Mouse (Mus musculus): ENCODE measurements around the gene Ube2g2. TPM values are rescaled to one million over a fixed set of nuclear protein-coding genes. Genes with fewer than 3 reads are reported as not detected.

Ube2g2 gene
- polyA plus RNA-seq, 1 experiment from 2014 or later, result 51.4 TPM

GRCm38 (mm10) chr10:77663949-77664665, 42.0 kb downstream of the Ube2g2 start:
- DNase-seq (ENCODE audit: low spot score) (no peak), ATAC-seq (replicated peaks; ENCODE audit: low FRiP score, low read depth) (0 out of 2 replicates have a peak, but pooled peaks have one; percentile 35)
- H3K27ac ChIP-seq, result no peak overlapping the region
- no peak for TF ChIP-seq CTCF (IDR thresholded peaks at IDR 0.05; ENCODE audit: low read depth)
- H3K9ac ChIP-seq (ENCODE audit: low read depth, low read length), result no peak overlapping the region; the same call in 1 of the 2 replicates
- no peaks in the 10 kb centered on the region for H3K4me1 ChIP-seq (replicated peaks; ENCODE audit: insufficient read depth, low read length)
- H3K9me3 ChIP-seq (replicated peaks; ENCODE audit: low read length), result no peaks in the 10 kb centered on the region
- no peak overlapping the region for H3K4me3 ChIP-seq (replicated peaks; ENCODE audit: low read depth, low read length)
- WGBS, result 24% methylated on average over 43 of the region's 43 CpGs
- H3K4me2 ChIP-seq (ENCODE audit: low read length), result peak overlapping the region; percentile 45
- H3K27me3 ChIP-seq (ENCODE audit: insufficient read depth, low read length), result no peaks in the 10 kb centered on the region
- no peaks in the 10 kb centered on the region for H3K36me3 ChIP-seq (ENCODE audit: insufficient read depth, low read length)

- no peak for TF ChIP-seq CTCF (IDR thresholded peaks at IDR 0.05; ENCODE audit: low read depth)
Observed at GRCm38 (mm10) chr10:77666342-77666741, 44.3 kb downstream of the Ube2g2 start.

GRCm38 (mm10) chr10:77667402-77667801, 45.3 kb downstream of the Ube2g2 start:
- Histone ChIP-seq H3K9me3 (replicated peaks; ENCODE audit: low read length) (no peaks in the 10 kb centered on the region), H3K9ac (ENCODE audit: low read depth, low read length) (no peak overlapping the region), H3K4me3 (replicated peaks; ENCODE audit: low read depth, low read length) (no peak overlapping the region), H3K27ac (no peak overlapping the region), H3K36me3 (ENCODE audit: insufficient read depth, low read length) (no peaks in the 10 kb centered on the region), H3K4me1 (replicated peaks; ENCODE audit: insufficient read depth, low read length) (no peaks in the 10 kb centered on the region), H3K4me2 (ENCODE audit: low read length) (no peak overlapping the region), H3K27me3 (ENCODE audit: insufficient read depth, low read length) (no peaks in the 10 kb centered on the region)
- DNase-seq (ENCODE audit: low spot score) (no peak), ATAC-seq (replicated peaks; ENCODE audit: low FRiP score, low read depth) (no peak)
- TF ChIP-seq CTCF (IDR thresholded peaks at IDR 0.05; ENCODE audit: low read depth), result no peak
- 68% methylated on average over 4 of the region's 4 CpGs for WGBS

More at GRCm38 (mm10) chr10:77666342-77666741, 44.3 kb downstream of the Ube2g2 start:
- no peak overlapping the region for H3K4me2 ChIP-seq (ENCODE audit: low read length)
- no peaks in the 10 kb centered on the region for H3K27me3 ChIP-seq (ENCODE audit: insufficient read depth, low read length)
- H3K4me3 ChIP-seq (replicated peaks; ENCODE audit: low read depth, low read length), result no peak overlapping the region
- no peak for ATAC-seq (replicated peaks; ENCODE audit: low FRiP score, low read depth)
- no peaks in the 10 kb centered on the region for H3K9me3 ChIP-seq (replicated peaks; ENCODE audit: low read length)
- DNase-seq (ENCODE audit: low spot score), result no peak
- H3K4me1 ChIP-seq (replicated peaks; ENCODE audit: insufficient read depth, low read length), result no peaks in the 10 kb centered on the region
- no peak overlapping the region for H3K27ac ChIP-seq
- H3K36me3 ChIP-seq (ENCODE audit: insufficient read depth, low read length), result no peaks in the 10 kb centered on the region
- H3K9ac ChIP-seq (ENCODE audit: low read depth, low read length), result no peak overlapping the region
- 69% methylated on average over 8 of the region's 8 CpGs for WGBS

- no peak overlapping the region for H3K4me3 ChIP-seq (replicated peaks; ENCODE audit: low read depth, low read length)
- H3K27me3 ChIP-seq (ENCODE audit: insufficient read depth, low read length), result no peaks in the 10 kb centered on the region
- H3K36me3 ChIP-seq (ENCODE audit: insufficient read depth, low read length), result no peaks in the 10 kb centered on the region
- no peak overlapping the region for H3K4me2 ChIP-seq (ENCODE audit: low read length)
- H3K9me3 ChIP-seq (replicated peaks; ENCODE audit: low read length), result no peaks in the 10 kb centered on the region
- TF ChIP-seq CTCF (IDR thresholded peaks at IDR 0.05; ENCODE audit: low read depth), result no peak
- WGBS, result 80% methylated on average over 4 of the region's 4 CpGs
- DNase-seq (ENCODE audit: low spot score) (no peak), ATAC-seq (replicated peaks; ENCODE audit: low FRiP score, low read depth) (no peak)
- no peaks in the 10 kb centered on the region for H3K4me1 ChIP-seq (replicated peaks; ENCODE audit: insufficient read depth, low read length)
- H3K27ac ChIP-seq, result no peak overlapping the region
- H3K9ac ChIP-seq (ENCODE audit: low read depth, low read length), result no peak overlapping the region
Observed at GRCm38 (mm10) chr10:77670710-77671109, 48.6 kb downstream of the Ube2g2 start.

GRCm38 (mm10) chr10:77671519-77671918, 49.4 kb downstream of the Ube2g2 start:
- 64% methylated on average over 4 of the region's 4 CpGs for WGBS
- Histone ChIP-seq H3K27me3 (ENCODE audit: insufficient read depth, low read length) (no peaks in the 10 kb centered on the region; the same call in 1 of the 2 replicates), H3K9me3 (replicated peaks; ENCODE audit: low read length) (no peaks in the 10 kb centered on the region), H3K4me1 (replicated peaks; ENCODE audit: insufficient read depth, low read length) (no peaks in the 10 kb centered on the region), H3K4me3 (replicated peaks; ENCODE audit: low read depth, low read length) (no peak overlapping the region), H3K9ac (ENCODE audit: low read depth, low read length) (no peak overlapping the region), H3K4me2 (ENCODE audit: low read length) (no peak overlapping the region), H3K36me3 (ENCODE audit: insufficient read depth, low read length) (no peaks in the 10 kb centered on the region), H3K27ac (no peak overlapping the region)
- ATAC-seq (replicated peaks; ENCODE audit: low FRiP score, low read depth) (no peak), DNase-seq (ENCODE audit: low spot score) (no peak)
- TF ChIP-seq CTCF (IDR thresholded peaks at IDR 0.05; ENCODE audit: low read depth), result no peak

- Histone ChIP-seq H3K27me3 (ENCODE audit: insufficient read depth, low read length) (peaks cover 19% of the 10 kb centered on the region), H3K4me2 (ENCODE audit: low read length) (no peak overlapping the region), H3K9ac (ENCODE audit: low read depth, low read length) (no peak overlapping the region), H3K27ac (no peak overlapping the region), H3K4me3 (replicated peaks; ENCODE audit: low read depth, low read length) (no peak overlapping the region), H3K4me1 (replicated peaks; ENCODE audit: insufficient read depth, low read length) (0 out of 2 replicates have a peak, but pooled peaks cover 6% of the 10 kb centered on the region), H3K36me3 (ENCODE audit: insufficient read depth, low read length) (no peaks in the 10 kb centered on the region), H3K9me3 (replicated peaks; ENCODE audit: low read length) (no peaks in the 10 kb centered on the region)
- DNase-seq (ENCODE audit: low spot score), result no peak
- ATAC-seq (replicated peaks; ENCODE audit: low FRiP score, low read depth), result no peak
- 54% methylated on average over 13 of the region's 13 CpGs for WGBS
- TF ChIP-seq CTCF (IDR thresholded peaks at IDR 0.05; ENCODE audit: low read depth), result no peak
Observed at GRCm38 (mm10) chr10:77673765-77674164, 51.7 kb downstream of the Ube2g2 start.
